Mouse (Mus musculus) right cerebral cortex, postnatal 4 days (tissue): Measurements from ENCODE around the gene Clasp2.

Experiments
- DNase-seq: peaks from one replicate; pipeline ENCODE4 v3.0.0-alpha.2; 2022

Gene Clasp2

GRCm38 (mm10) chr9:113935638-113936037, 194.4 kb downstream of the Clasp2 start:
- DNase-seq = no peak

GRCm38 (mm10) chr9:113939063-113939850, 198.0 kb downstream of the Clasp2 start:
- DNase-seq = no peak

- no peak for DNase-seq
Measured at GRCm38 (mm10) chr9:113941103-113941805, 200.0 kb downstream of the Clasp2 start.

- no peak for DNase-seq
Measured at GRCm38 (mm10) chr9:113943372-113943771, 202.1 kb downstream of the Clasp2 start.

GRCm38 (mm10) chr9:113947216-113947615, 205.9 kb downstream of the Clasp2 start:
- no peak for DNase-seq

GRCm38 (mm10) chr9:113957777-113958176, 216.5 kb downstream of the Clasp2 start:
- no peak for DNase-seq

- DNase-seq = no peak
Measured at GRCm38 (mm10) chr9:113963718-113964117, 222.4 kb downstream of the Clasp2 start.

GRCm38 (mm10) chr9:113964415-113964814, 223.1 kb downstream of the Clasp2 start:
- no peak for DNase-seq

GRCm38 (mm10) chr9:113966838-113967237, 225.6 kb downstream of the Clasp2 start:
- DNase-seq = no peak

- DNase-seq = no peak
Measured at GRCm38 (mm10) chr9:113968967-113969366, 227.7 kb downstream of the Clasp2 start.
